In the genomic region with DNA sequence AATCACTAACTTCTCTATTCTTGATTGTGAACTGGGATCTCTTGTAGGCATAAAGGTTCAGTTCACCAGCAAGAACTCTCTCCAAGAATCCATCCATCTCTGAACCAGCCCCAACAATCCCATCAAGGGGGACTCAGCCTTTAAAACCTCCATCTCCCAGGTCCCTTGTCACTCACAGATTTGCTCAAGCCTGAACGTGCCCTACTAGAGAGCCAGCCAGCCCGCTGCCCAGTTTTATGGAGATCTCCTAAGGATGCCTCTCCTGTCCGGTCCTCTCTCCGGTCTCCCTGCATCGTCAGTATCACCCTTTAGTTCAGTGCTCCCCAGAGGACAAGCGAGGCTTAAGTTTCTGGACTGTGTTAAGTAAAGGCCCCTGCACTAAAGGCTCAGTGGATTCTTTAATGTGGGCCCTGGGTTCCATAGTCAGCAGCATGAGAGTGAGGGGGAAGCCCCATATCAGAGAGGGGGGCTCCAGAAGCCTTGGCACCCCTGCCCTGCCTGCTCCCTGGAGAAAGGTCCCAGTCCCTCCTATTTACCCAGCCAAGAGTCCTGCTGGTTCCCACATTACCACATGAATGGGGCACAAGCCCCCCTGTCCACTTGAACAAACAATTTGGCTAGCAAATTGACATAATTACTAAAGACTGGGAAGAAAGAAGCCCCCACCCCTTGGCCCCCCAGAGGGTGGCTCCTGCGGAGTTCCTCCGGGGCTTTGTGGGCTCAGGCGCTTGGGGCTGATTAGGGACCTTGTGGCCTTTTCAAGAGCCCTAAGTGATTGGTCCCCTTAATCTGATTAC, we compare ENCODE assay signal across 22 mouse cellular contexts. TPM values are rescaled to one million over a fixed set of nuclear protein-coding genes. Genes with fewer than 3 reads are reported as not detected.
DNase-seq lines count a peak whose midpoint lies in the region; ATAC-seq and TF ChIP-seq lines count a peak whose summit lies in the region.
"Had no signal": no experiment of that assay in that cellular context is flagged by ENCODE, and none has a peak within 500 bp of the region (broad histone marks: within the 10 kb centered on the region; RNA-seq: fewer than 3 reads in every experiment).

No protein-coding gene starts in this region.

- intact Hi-C loops in heart, postnatal 14 days (cut with DNase I): no loop called here

- DNase-seq in forebrain, embryonic 11.5 days (ENCODE audit: low spot score): peak; percentile 79
- peak; percentile 25 for DNase-seq in forebrain, postnatal 0 days
- DNase-seq in midbrain, embryonic 10.5 days (ENCODE audit: low spot score): peak; percentile 31
- no peak for DNase-seq in heart, postnatal 14 days
- no peak for DNase-seq in frontal cortex, adult 2 months (ENCODE audit: extremely low spot score in 1 of 2, low spot score in 1 of 2)
- DNase-seq: cerebellum, adult 8-10 months; embryo, embryonic 11 days; gastrocnemius, adult 2 months; heart, adult 11 months; layer of hippocampus, adult 9-11 months; lung, postnatal 10 days; right cerebral cortex, adult 18-20 months; thymus, postnatal 36 days had no signal

- H3K4me2 ChIP-seq in forebrain, embryonic 11.5 days (ENCODE audit: low read depth, low read length, severe bottlenecking): 0 out of 2 replicates have a peak overlapping the region, but pooled peaks have one; percentile 1
- H3K4me2 ChIP-seq in forebrain, postnatal 0 days (ENCODE audit: low read depth): peak overlapping the region; percentile 81
- H3K4me2 ChIP-seq in neural tube, embryonic 14.5 days (ENCODE audit: low read depth, low read length): peak overlapping the region; percentile 64; the same call in 1 of the 2 replicates
- no peak overlapping the region for H3K4me2 ChIP-seq in kidney, embryonic 14.5 days (replicated peaks; ENCODE audit: low read depth, low read length)

- no peak for TF ChIP-seq CTCF in forebrain, postnatal 0 days (IDR thresholded peaks at IDR 0.05; ENCODE audit: low read depth)

- peak; percentile 63 for ATAC-seq in forebrain, embryonic 11.5 days (replicated peaks; ENCODE audit: low FRiP score)
- ATAC-seq in forebrain, postnatal 0 days: peak; percentile 28
- no peak for ATAC-seq in neural tube, embryonic 14.5 days (ENCODE audit: low read depth)
- ATAC-seq in megakaryocyte progenitor cell, adult 5-6 weeks (replicated peaks; ENCODE audit: poor library complexity): no peak
- ATAC-seq in kidney, embryonic 14.5 days (ENCODE audit: low FRiP score, low TSS enrichment): no peak

- peak overlapping the region; percentile 21 for H3K9ac ChIP-seq in forebrain, embryonic 11.5 days (ENCODE audit: low read length)
- H3K9ac ChIP-seq in forebrain, postnatal 0 days: 0 out of 2 replicates have a peak overlapping the region, but pooled peaks have one; percentile 18
- H3K9ac ChIP-seq in neural tube, embryonic 14.5 days (replicated peaks; ENCODE audit: low read depth, low read length): no peak overlapping the region
- H3K9ac ChIP-seq in kidney, embryonic 14.5 days (ENCODE audit: low read depth, low read length): no peak overlapping the region

- H3K36me3 ChIP-seq in forebrain, embryonic 11.5 days (ENCODE audit: control insufficient read depth, insufficient read depth, low read length): no peaks in the 10 kb centered on the region
- H3K36me3 ChIP-seq in forebrain, postnatal 0 days (ENCODE audit: insufficient read depth): no peaks in the 10 kb centered on the region
- no peaks in the 10 kb centered on the region for H3K36me3 ChIP-seq in midbrain, embryonic 10.5 days
- no peaks in the 10 kb centered on the region for H3K36me3 ChIP-seq in neural tube, embryonic 14.5 days (ENCODE audit: control insufficient read depth, insufficient read depth, low read length)
- H3K36me3 ChIP-seq in kidney, embryonic 14.5 days (ENCODE audit: control insufficient read depth, insufficient read depth, low read length): no peaks in the 10 kb centered on the region
- H3K36me3 ChIP-seq: G1E had no signal

- no peak overlapping the region for H3K4me3 ChIP-seq in forebrain, embryonic 11.5 days (ENCODE audit: low read depth, low read length)
- H3K4me3 ChIP-seq in forebrain, postnatal 0 days (ENCODE audit: low read depth, low read length): no peak overlapping the region
- H3K4me3 ChIP-seq in midbrain, embryonic 10.5 days: 0 out of 2 replicates have a peak overlapping the region, but pooled peaks have one; percentile 11
- H3K4me3 ChIP-seq in neural tube, embryonic 14.5 days (ENCODE audit: low read depth, low read length): no peak overlapping the region
- no peak overlapping the region for H3K4me3 ChIP-seq in kidney, embryonic 14.5 days (ENCODE audit: low read length)
- H3K4me3 ChIP-seq: gastrocnemius, adult 2 months had no signal

- 4% methylated on average over 9 of the region's 9 CpGs for WGBS in forebrain, embryonic 11.5 days
- 12% methylated on average over 9 of the region's 9 CpGs for WGBS in forebrain, postnatal 0 days
- WGBS in midbrain, embryonic 10.5 days: 6% methylated on average over 9 of the region's 9 CpGs
- 9% methylated on average over 9 of the region's 9 CpGs for WGBS in neural tube, embryonic 14.5 days
- WGBS in kidney, embryonic 14.5 days: 10% methylated on average over 9 of the region's 9 CpGs

- peaks cover 12% of the 10 kb centered on the region for H3K27me3 ChIP-seq in forebrain, embryonic 11.5 days (ENCODE audit: control insufficient read depth, insufficient read depth, low read length)
- H3K27me3 ChIP-seq in forebrain, postnatal 0 days (ENCODE audit: insufficient read depth, low read length): no peaks in the 10 kb centered on the region
- H3K27me3 ChIP-seq in midbrain, embryonic 10.5 days (ENCODE audit: low read depth, poor library complexity, severe bottlenecking): peaks cover 98% of the 10 kb centered on the region
- no peaks in the 10 kb centered on the region for H3K27me3 ChIP-seq in neural tube, embryonic 14.5 days (ENCODE audit: control insufficient read depth, insufficient read depth, low read length)
- H3K27me3 ChIP-seq in kidney, embryonic 14.5 days (ENCODE audit: control insufficient read depth, insufficient read depth, low read length): peaks cover 72% of the 10 kb centered on the region

- H3K4me1 ChIP-seq in forebrain, embryonic 11.5 days (replicated peaks; ENCODE audit: control insufficient read depth, insufficient read depth, low read length): peaks cover 39% of the 10 kb centered on the region
- H3K4me1 ChIP-seq in forebrain, postnatal 0 days (ENCODE audit: insufficient read depth): peaks cover 28% of the 10 kb centered on the region
- H3K4me1 ChIP-seq in midbrain, embryonic 10.5 days: peaks cover 52% of the 10 kb centered on the region
- H3K4me1 ChIP-seq in neural tube, embryonic 14.5 days (ENCODE audit: control insufficient read depth, insufficient read depth, low read length): peaks cover 11% of the 10 kb centered on the region
- H3K4me1 ChIP-seq in kidney, embryonic 14.5 days (ENCODE audit: control insufficient read depth, insufficient read depth, low read length): peaks cover 9% of the 10 kb centered on the region

- H3K27ac ChIP-seq in forebrain, embryonic 11.5 days (ENCODE audit: low read depth, low read length): peak overlapping the region; percentile 95
- peak overlapping the region; percentile 94 for H3K27ac ChIP-seq in forebrain, postnatal 0 days (ENCODE audit: low read depth, low read length)
- H3K27ac ChIP-seq in midbrain, embryonic 10.5 days (replicated peaks): peak overlapping the region; percentile 43; the same call in 1 of the 2 replicates
- H3K27ac ChIP-seq in neural tube, embryonic 14.5 days (ENCODE audit: low read depth, low read length): no peak overlapping the region; the same call in 1 of the 2 replicates
- H3K27ac ChIP-seq in kidney, embryonic 14.5 days (ENCODE audit: low read depth, low read length): no peak overlapping the region
- H3K27ac ChIP-seq: gastrocnemius, adult 2 months; kidney, postnatal 0 days; stomach, postnatal 0 days had no signal

- peaks cover 5% of the 10 kb centered on the region; the same call in 1 of the 2 replicates for H3K9me3 ChIP-seq in forebrain, embryonic 11.5 days (ENCODE audit: control insufficient read depth, low read length)
- H3K9me3 ChIP-seq in forebrain, postnatal 0 days (ENCODE audit: low read length): no peaks in the 10 kb centered on the region
- H3K9me3 ChIP-seq in midbrain, embryonic 10.5 days (replicated peaks): peaks cover 8% of the 10 kb centered on the region
- no peaks in the 10 kb centered on the region for H3K9me3 ChIP-seq in neural tube, embryonic 14.5 days (ENCODE audit: control insufficient read depth, low read length)
- peaks cover 6% of the 10 kb centered on the region for H3K9me3 ChIP-seq in kidney, embryonic 14.5 days (ENCODE audit: control insufficient read depth, low read length)
- H3K9me3 ChIP-seq: G1E had no signal

RNA-seq across cellular contexts. Expression of a gene that starts 27.5 kb away (rescaled TPM):
- 5.5 and 6.8 TPM in 2 replicates for polyA plus RNA-seq in forebrain, embryonic 11.5 days (2014; fragmentation: Nextera tagmentation; extraction: Ambion mirVana)
- total RNA-seq in forebrain, postnatal 0 days (2014; rRNA removed): 2.0 TPM in 2 replicates
- polyA plus RNA-seq in forebrain, postnatal 0 days (2015; fragmentation: Nextera tagmentation; extraction: Ambion mirVana): 2.9 and 4.3 TPM in 2 replicates
- polyA plus RNA-seq in midbrain, embryonic 10.5 days (2016; fragmentation: Nextera tagmentation; extraction: Ambion mirVana): 0.55 and 0.81 TPM in 2 replicates
- 3.9 and 4.0 TPM in 2 replicates for polyA plus RNA-seq in neural tube, embryonic 14.5 days (2014; fragmentation: Nextera tagmentation; extraction: Ambion mirVana)
- not detected for total RNA-seq in heart, postnatal 14 days (2021)
- 0.29 and 1.9 TPM in 2 replicates for total RNA-seq in megakaryocyte progenitor cell, adult 5-6 weeks (2015)
- total RNA-seq in megakaryocyte progenitor cell, adult 5-6 weeks (2017): 0.17 and 2.0 TPM in 2 replicates
- 4.6 and 5.5 TPM in 2 replicates for polyA plus RNA-seq in frontal cortex, adult 2 months (2012; rRNA removed)
- polyA plus RNA-seq in kidney, embryonic 14.5 days (2014; fragmentation: Nextera tagmentation; extraction: Ambion mirVana): 14.2 and 18.5 TPM in 2 replicates
- total RNA-seq: G1E; gastrocnemius, adult 2 months; liver, adult 2 months; megakaryocyte-erythroid progenitor cell, adult 5-6 weeks had no signal
- polyA plus RNA-seq: G1E; heart, embryonic 14.5 days; liver, adult 2 months had no signal

Comparison
In these comparisons a context has a peak if more than half of its experiments do, and no peak if none do; other contexts are left out.
1. ATAC-seq: peak in forebrain, embryonic 11.5 days (single experiment) and forebrain, postnatal 0 days (single experiment); none in neural tube, embryonic 14.5 days (single experiment), megakaryocyte progenitor cell, adult 5-6 weeks (single experiment) and kidney, embryonic 14.5 days (single experiment).
2. DNase-seq: peak in forebrain, embryonic 11.5 days (single experiment), forebrain, postnatal 0 days (single experiment) and midbrain, embryonic 10.5 days (single experiment); none in heart, postnatal 14 days (0 of 2) and frontal cortex, adult 2 months (0 of 2).
3. H3K27ac ChIP-seq: peak in forebrain, embryonic 11.5 days (single experiment), forebrain, postnatal 0 days (single experiment) and midbrain, embryonic 10.5 days (single experiment); none in neural tube, embryonic 14.5 days (single experiment) and kidney, embryonic 14.5 days (single experiment).
4. H3K9ac ChIP-seq: peak in forebrain, embryonic 11.5 days (single experiment) and forebrain, postnatal 0 days (single experiment); none in neural tube, embryonic 14.5 days (single experiment) and kidney, embryonic 14.5 days (single experiment).